Mouse (Mus musculus) MEL-GATA-1-ER (cell line): Measurements from ENCODE around the gene Tor1a.
"Not testable (repeated sequence)": the region's sequence is repeated elsewhere in the genome, so short reads cannot be mapped to it uniquely, and the experiment has no call there.

Source experiments
- DNase-seq: peaks from one replicate; pipeline ENCODE4 v3.0.0-alpha.2; 2012; ENCODE audit warnings: low read depth; ENCODE audit errors: extremely low read depth

Tor1a gene

GRCm38 (mm10) chr2:30954797-30955196 lies 12.9 kb downstream of the Tor1a start:
- DNase-seq, result no peak

GRCm38 (mm10) chr2:30952824-30953490 lies 14.8 kb downstream of the Tor1a start, which contains the start of gene Tor1b:
Gene Tor1b, plus strand, starts transcription at chr2:30952959.
- peak; percentile 86 for DNase-seq

- DNase-seq, result no peak
Measured at GRCm38 (mm10) chr2:30952457-30952823, 15.3 kb downstream of the Tor1a start.

- DNase-seq, result peak; percentile 80
Measured at GRCm38 (mm10) chr2:30942603-30943011, 25.1 kb downstream of the Tor1a start.

- DNase-seq, result not testable (repeated sequence)
Measured at GRCm38 (mm10) chr2:30942116-30942515, 25.6 kb downstream of the Tor1a start.

GRCm38 (mm10) chr2:30941586-30941985 lies 26.1 kb downstream of the Tor1a start:
- no peak for DNase-seq

GRCm38 (mm10) chr2:30938574-30938991 lies 29.1 kb downstream of the Tor1a start:
- DNase-seq, result no peak

- no peak for DNase-seq
Measured at GRCm38 (mm10) chr2:30937731-30938130, 30.0 kb downstream of the Tor1a start.

GRCm38 (mm10) chr2:30936808-30937207 lies 30.9 kb downstream of the Tor1a start:
- DNase-seq, result no peak

GRCm38 (mm10) chr2:30933917-30934450 lies 33.7 kb downstream of the Tor1a start:
- peak; percentile 49 for DNase-seq

GRCm38 (mm10) chr2:30933032-30933431 lies 34.7 kb downstream of the Tor1a start:
- DNase-seq, result no peak

GRCm38 (mm10) chr2:30931922-30932321 lies 35.8 kb downstream of the Tor1a start:
- DNase-seq, result no peak

- DNase-seq, result not testable (repeated sequence)
Measured at GRCm38 (mm10) chr2:30930846-30931245, 36.9 kb downstream of the Tor1a start.

GRCm38 (mm10) chr2:30929483-30930045 lies 38.2 kb downstream of the Tor1a start, which contains the start of gene Ptges:
Gene Ptges, minus strand, starts transcription at chr2:30929863.
- peak; percentile 50 for DNase-seq

GRCm38 (mm10) chr2:30928893-30929482 lies 38.7 kb downstream of the Tor1a start:
- DNase-seq, result peak; percentile 94

- DNase-seq, result peak; percentile 71
Measured at GRCm38 (mm10) chr2:30927844-30928628, 39.7 kb downstream of the Tor1a start.

GRCm38 (mm10) chr2:30927151-30927781 lies 40.5 kb downstream of the Tor1a start:
- no peak for DNase-seq

GRCm38 (mm10) chr2:30926381-30926780 lies 41.4 kb downstream of the Tor1a start:
- no peak for DNase-seq

- no peak for DNase-seq
Measured at GRCm38 (mm10) chr2:30925181-30925580, 42.6 kb downstream of the Tor1a start.

GRCm38 (mm10) chr2:30923099-30923498 lies 44.6 kb downstream of the Tor1a start:
- no peak for DNase-seq

- no peak for DNase-seq
Measured at GRCm38 (mm10) chr2:30920216-30920615, 47.5 kb downstream of the Tor1a start.
